Mouse (Mus musculus) mouse trophoblast stem cell (cell line): ENCODE results near the gene Tgfbr3l.

Experiments used
- in situ Hi-C, 2 experiments: fragments of 300-500 bp; cut with MseI, MboI; formaldehyde crosslinking; loops; 2 replicates in 1 of 2; 3 replicates in 1 of 2; pipeline ENCODE4 v1.15.1; 2025

The Tgfbr3l gene

GRCm38 (mm10) chr8:4265160-4265914 lies 17.3 kb downstream of the Tgfbr3l start:
- in situ Hi-C loops: no loop called here

- in situ Hi-C loops: no loop called here
Measured at GRCm38 (mm10) chr8:4267627-4268026, 19.6 kb downstream of the Tgfbr3l start.

- in situ Hi-C loops: no loop called here
Measured at GRCm38 (mm10) chr8:4269609-4270008, 21.6 kb downstream of the Tgfbr3l start.

GRCm38 (mm10) chr8:4275275-4276110 lies 27.5 kb downstream of the Tgfbr3l start, which contains the start of gene Timm44:
Gene Timm44, minus strand, starts transcription at chr8:4275913.
- in situ Hi-C loops: no loop called here

GRCm38 (mm10) chr8:4276111-4276465 lies 28.1 kb downstream of the Tgfbr3l start:
- in situ Hi-C loops: no loop called here

GRCm38 (mm10) chr8:4292738-4293137 lies 44.7 kb downstream of the Tgfbr3l start:
- in situ Hi-C loops: no loop called here

- in situ Hi-C loops: no loop called here
Measured at GRCm38 (mm10) chr8:4297822-4298221, 49.8 kb downstream of the Tgfbr3l start.
